Mouse (Mus musculus): ENCODE results near the gene Tsx. TPM values are rescaled to one million over a fixed set of nuclear protein-coding genes. Genes with fewer than 3 reads are reported as not detected.

Tsx gene
- not detected in 2 replicates for total RNA-seq (2014; rRNA removed)
- polyA plus RNA-seq (2012; rRNA removed) = 0.11 TPM in 1 of 2 replicates, not detected in the other

GRCm38 (mm10) chrX:103414167-103414566, at the start of gene Tsx:
Gene Tsx (plus strand): TSS chrX:103414467.
- H3K4me3 ChIP-seq (ENCODE audit: insufficient read depth, low read depth, low read length) = no peak within 1 kb of the TSS
- no peak for DNase-seq (ENCODE audit: extremely low read depth, low read depth, low spot score)
- H3K4me1 ChIP-seq (ENCODE audit: control insufficient read depth, insufficient read depth, low read length) = no peaks in the 10 kb centered on the region
- 86% methylated on average over 5 of the region's 5 CpGs for WGBS
- H3K27me3 ChIP-seq (ENCODE audit: control insufficient read depth, insufficient read depth, low read length) = no peaks in the 10 kb centered on the region
- H3K36me3 ChIP-seq (ENCODE audit: control insufficient read depth, insufficient read depth, low read length) = no peaks in the 10 kb centered on the region
- no peak within 1 kb of the TSS for H3K27ac ChIP-seq (replicated peaks; ENCODE audit: insufficient read depth, low read depth, low read length)
- H3K9ac ChIP-seq (ENCODE audit: low read depth, low read length) = no peak within 1 kb of the TSS
- H3K79me2 ChIP-seq (ENCODE audit: control insufficient read depth, insufficient read depth, low read length) = no peaks in the 10 kb centered on the region
- TF ChIP-seq POLR2A (IDR thresholded peaks at IDR 0.05; ENCODE audit: extremely low read depth, insufficient read depth, low read length) = no peak
- TF ChIP-seq CTCF (IDR thresholded peaks at IDR 0.05; ENCODE audit: low read depth, low read length) = no peak

- 46% methylated on average over 5 of the region's 5 CpGs for WGBS
- peak; percentile 27 for DNase-seq (ENCODE audit: extremely low read depth, low read depth, low spot score)
Observed at GRCm38 (mm10) chrX:103366201-103366600, 48.1 kb upstream of the Tsx start.

GRCm38 (mm10) chrX:103368650-103369049, 45.6 kb upstream of the Tsx start:
- no peak for DNase-seq (ENCODE audit: extremely low read depth, low read depth, low spot score)
- H3K4me3 ChIP-seq (ENCODE audit: insufficient read depth, low read depth, low read length) = no peak overlapping the region
- no peaks in the 10 kb centered on the region for H3K79me2 ChIP-seq (ENCODE audit: control insufficient read depth, insufficient read depth, low read length)
- H3K4me1 ChIP-seq (ENCODE audit: control insufficient read depth, insufficient read depth, low read length) = no peaks in the 10 kb centered on the region
- H3K36me3 ChIP-seq (ENCODE audit: control insufficient read depth, insufficient read depth, low read length) = no peaks in the 10 kb centered on the region
- WGBS = 71% methylated on average over 3 of the region's 3 CpGs
- no peak overlapping the region for H3K27ac ChIP-seq (replicated peaks; ENCODE audit: insufficient read depth, low read depth, low read length)
- H3K9ac ChIP-seq (ENCODE audit: low read depth, low read length) = no peak overlapping the region
- no peak for TF ChIP-seq CTCF (IDR thresholded peaks at IDR 0.05; ENCODE audit: low read depth, low read length)
- no peak for TF ChIP-seq POLR2A (IDR thresholded peaks at IDR 0.05; ENCODE audit: extremely low read depth, insufficient read depth, low read length)
- H3K27me3 ChIP-seq (ENCODE audit: control insufficient read depth, insufficient read depth, low read length) = no peaks in the 10 kb centered on the region

More at GRCm38 (mm10) chrX:103366201-103366600, 48.1 kb upstream of the Tsx start:
- Histone ChIP-seq H3K79me2 (ENCODE audit: control insufficient read depth, insufficient read depth, low read length) (no peaks in the 10 kb centered on the region), H3K36me3 (ENCODE audit: control insufficient read depth, insufficient read depth, low read length) (no peaks in the 10 kb centered on the region), H3K27ac (replicated peaks; ENCODE audit: insufficient read depth, low read depth, low read length) (no peak overlapping the region), H3K9ac (ENCODE audit: low read depth, low read length) (no peak overlapping the region), H3K4me3 (ENCODE audit: insufficient read depth, low read depth, low read length) (no peak overlapping the region), H3K27me3 (ENCODE audit: control insufficient read depth, insufficient read depth, low read length) (no peaks in the 10 kb centered on the region), H3K4me1 (ENCODE audit: control insufficient read depth, insufficient read depth, low read length) (no peaks in the 10 kb centered on the region)
- no peak for TF ChIP-seq POLR2A (IDR thresholded peaks at IDR 0.05; ENCODE audit: extremely low read depth, insufficient read depth, low read length)
- TF ChIP-seq CTCF (IDR thresholded peaks at IDR 0.05; ENCODE audit: low read depth, low read length) = no peak

- Histone ChIP-seq H3K36me3 (ENCODE audit: control insufficient read depth, insufficient read depth, low read length) (no peaks in the 10 kb centered on the region), H3K27ac (replicated peaks; ENCODE audit: insufficient read depth, low read depth, low read length) (no peak overlapping the region), H3K27me3 (ENCODE audit: control insufficient read depth, insufficient read depth, low read length) (no peaks in the 10 kb centered on the region), H3K4me3 (ENCODE audit: insufficient read depth, low read depth, low read length) (no peak overlapping the region), H3K9ac (ENCODE audit: low read depth, low read length) (no peak overlapping the region), H3K79me2 (ENCODE audit: control insufficient read depth, insufficient read depth, low read length) (no peaks in the 10 kb centered on the region), H3K4me1 (ENCODE audit: control insufficient read depth, insufficient read depth, low read length) (no peaks in the 10 kb centered on the region)
- peak; percentile 40; the same call in 1 of the 2 replicates for TF ChIP-seq CTCF (IDR thresholded peaks at IDR 0.05; ENCODE audit: low read depth, low read length)
- TF ChIP-seq POLR2A (IDR thresholded peaks at IDR 0.05; ENCODE audit: extremely low read depth, insufficient read depth, low read length) = no peak
- DNase-seq (ENCODE audit: extremely low read depth, low read depth, low spot score) = peak; percentile 67
- WGBS = 15% methylated on average over 2 of the region's 2 CpGs
Observed at GRCm38 (mm10) chrX:103371221-103371620, 43.0 kb upstream of the Tsx start.

- Histone ChIP-seq H3K27ac (replicated peaks; ENCODE audit: insufficient read depth, low read depth, low read length) (no peak overlapping the region), H3K9ac (ENCODE audit: low read depth, low read length) (no peak overlapping the region), H3K79me2 (ENCODE audit: control insufficient read depth, insufficient read depth, low read length) (no peaks in the 10 kb centered on the region), H3K27me3 (ENCODE audit: control insufficient read depth, insufficient read depth, low read length) (no peaks in the 10 kb centered on the region), H3K4me3 (ENCODE audit: insufficient read depth, low read depth, low read length) (no peak overlapping the region), H3K36me3 (ENCODE audit: control insufficient read depth, insufficient read depth, low read length) (no peaks in the 10 kb centered on the region), H3K4me1 (ENCODE audit: control insufficient read depth, insufficient read depth, low read length) (no peaks in the 10 kb centered on the region)
- TF ChIP-seq POLR2A (IDR thresholded peaks at IDR 0.05; ENCODE audit: extremely low read depth, insufficient read depth, low read length) (no peak), CTCF (IDR thresholded peaks at IDR 0.05; ENCODE audit: low read depth, low read length) (peak; percentile 36)
- WGBS = 22% methylated on average over 2 of the region's 2 CpGs
- DNase-seq (ENCODE audit: extremely low read depth, low read depth, low spot score) = peak; percentile 42
Observed at GRCm38 (mm10) chrX:103371627-103372026, 42.6 kb upstream of the Tsx start.

GRCm38 (mm10) chrX:103374250-103374649, 40.0 kb upstream of the Tsx start:
- H3K27ac ChIP-seq (replicated peaks; ENCODE audit: insufficient read depth, low read depth, low read length) = no peak overlapping the region
- no peaks in the 10 kb centered on the region for H3K36me3 ChIP-seq (ENCODE audit: control insufficient read depth, insufficient read depth, low read length)
- no peaks in the 10 kb centered on the region for H3K79me2 ChIP-seq (ENCODE audit: control insufficient read depth, insufficient read depth, low read length)
- peak; percentile 16 for DNase-seq (ENCODE audit: extremely low read depth, low read depth, low spot score)
- H3K4me1 ChIP-seq (ENCODE audit: control insufficient read depth, insufficient read depth, low read length) = no peaks in the 10 kb centered on the region
- TF ChIP-seq POLR2A (IDR thresholded peaks at IDR 0.05; ENCODE audit: extremely low read depth, insufficient read depth, low read length) = no peak
- TF ChIP-seq CTCF (IDR thresholded peaks at IDR 0.05; ENCODE audit: low read depth, low read length) = peak; percentile 50
- no peak overlapping the region for H3K4me3 ChIP-seq (ENCODE audit: insufficient read depth, low read depth, low read length)
- WGBS = 80% methylated on average over 5 of the region's 5 CpGs
- no peaks in the 10 kb centered on the region for H3K27me3 ChIP-seq (ENCODE audit: control insufficient read depth, insufficient read depth, low read length)
- H3K9ac ChIP-seq (ENCODE audit: low read depth, low read length) = no peak overlapping the region
